Mouse (Mus musculus): ENCODE results near the gene R3hdm4. TPM values are rescaled to one million over a fixed set of nuclear protein-coding genes. Genes with fewer than 3 reads are reported as not detected.

R3hdm4 gene
- polyA plus RNA-seq, 1 experiment, result 425 TPM

DNA sequence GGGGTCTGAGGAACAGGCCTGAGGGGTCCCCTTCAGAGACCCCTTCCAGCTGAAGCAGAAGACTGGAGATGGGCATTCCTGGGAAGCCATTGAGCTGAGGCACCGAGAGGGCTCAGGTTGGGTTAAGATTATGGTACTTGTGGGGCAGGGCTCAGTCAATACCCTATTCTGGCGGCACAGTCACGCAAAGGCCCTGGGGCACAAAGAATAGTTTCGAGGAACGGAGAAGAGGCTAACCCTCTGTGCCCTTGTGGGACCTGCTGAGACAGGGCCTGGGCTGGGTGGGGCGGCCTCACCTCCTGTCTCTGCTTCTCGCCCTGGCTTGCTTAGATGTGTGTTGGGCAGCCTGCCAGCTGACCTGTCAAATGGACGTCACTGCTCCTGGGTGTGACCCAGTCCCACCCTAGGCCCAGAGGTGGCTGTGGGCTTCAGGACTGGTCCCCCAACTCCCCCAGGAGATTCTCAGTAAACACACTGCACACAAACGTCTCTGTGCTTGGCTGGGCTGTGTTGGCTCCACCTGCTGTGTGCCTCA lies 12.2 kb upstream of the R3hdm4 start:
- TF ChIP-seq CTCF (IDR thresholded peaks at IDR 0.05; ENCODE audit: extremely low read depth, insufficient read depth, low read length) (no peak), POLR2A (IDR thresholded peaks at IDR 0.05; ENCODE audit: extremely low read depth, insufficient read depth, low read length) (no peak)
- Histone ChIP-seq H3K27ac (ENCODE audit: insufficient read depth, low read length) (no peak overlapping the region), H3K4me3 (ENCODE audit: insufficient read depth, low read length) (no peak overlapping the region), H3K4me1 (ENCODE audit: control insufficient read depth, insufficient read depth, low read length) (peaks cover 3% of the 10 kb centered on the region; the same call in 1 of the 2 replicates)

DNA sequence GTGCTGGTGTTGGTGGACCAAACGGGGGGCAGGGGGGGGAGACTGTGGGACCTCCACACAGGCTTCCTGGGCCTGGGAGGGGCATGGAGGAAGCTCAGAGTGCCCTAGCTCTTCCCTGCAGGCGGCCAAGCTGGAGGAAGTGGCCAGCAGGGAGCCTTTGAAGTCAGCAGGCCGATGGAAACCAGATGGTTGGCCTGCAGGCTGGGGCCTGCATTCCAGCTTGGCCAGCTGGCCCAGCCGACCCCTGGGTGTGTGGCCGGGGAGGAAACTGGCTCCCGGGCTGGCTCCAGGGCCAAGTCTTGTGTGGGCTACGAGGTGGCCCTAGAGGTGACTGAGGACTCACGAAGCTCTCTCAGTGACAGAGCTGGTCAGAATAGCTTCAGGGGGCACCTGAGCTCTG lies 11.7 kb upstream of the R3hdm4 start:
- TF ChIP-seq POLR2A (IDR thresholded peaks at IDR 0.05; ENCODE audit: extremely low read depth, insufficient read depth, low read length) (no peak), CTCF (IDR thresholded peaks at IDR 0.05; ENCODE audit: extremely low read depth, insufficient read depth, low read length) (no peak)
- Histone ChIP-seq H3K4me1 (ENCODE audit: control insufficient read depth, insufficient read depth, low read length) (peaks cover 3% of the 10 kb centered on the region; the same call in 1 of the 2 replicates), H3K4me3 (ENCODE audit: insufficient read depth, low read length) (no peak overlapping the region), H3K27ac (ENCODE audit: insufficient read depth, low read length) (no peak overlapping the region)

DNA sequence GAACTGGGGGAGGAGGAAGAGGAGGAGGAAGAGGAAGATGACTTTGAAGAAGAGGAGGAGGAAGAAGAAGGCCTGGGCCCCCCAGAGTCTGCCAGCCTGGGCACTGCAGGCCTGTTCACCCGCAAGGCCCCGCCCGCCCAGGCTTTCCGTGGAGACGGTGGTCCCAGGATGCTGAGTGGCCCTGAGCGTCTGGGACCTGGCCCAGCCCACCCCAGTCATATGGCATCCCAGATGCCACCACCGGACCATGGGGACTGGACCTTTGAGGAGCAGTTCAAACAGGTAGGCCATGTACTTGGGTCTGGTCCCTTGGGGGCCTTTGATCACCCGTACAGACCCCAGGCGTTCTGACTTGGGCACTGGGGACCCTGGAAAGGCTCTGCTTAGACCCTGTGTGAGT lies 10.8 kb upstream of the R3hdm4 start:
- Histone ChIP-seq H3K4me1 (ENCODE audit: control insufficient read depth, insufficient read depth, low read length) (peaks cover 3% of the 10 kb centered on the region; the same call in 1 of the 2 replicates), H3K27ac (ENCODE audit: insufficient read depth, low read length) (no peak overlapping the region), H3K4me3 (ENCODE audit: insufficient read depth, low read length) (no peak overlapping the region)
- TF ChIP-seq POLR2A (IDR thresholded peaks at IDR 0.05; ENCODE audit: extremely low read depth, insufficient read depth, low read length) (no peak), CTCF (IDR thresholded peaks at IDR 0.05; ENCODE audit: extremely low read depth, insufficient read depth, low read length) (no peak)

DNA sequence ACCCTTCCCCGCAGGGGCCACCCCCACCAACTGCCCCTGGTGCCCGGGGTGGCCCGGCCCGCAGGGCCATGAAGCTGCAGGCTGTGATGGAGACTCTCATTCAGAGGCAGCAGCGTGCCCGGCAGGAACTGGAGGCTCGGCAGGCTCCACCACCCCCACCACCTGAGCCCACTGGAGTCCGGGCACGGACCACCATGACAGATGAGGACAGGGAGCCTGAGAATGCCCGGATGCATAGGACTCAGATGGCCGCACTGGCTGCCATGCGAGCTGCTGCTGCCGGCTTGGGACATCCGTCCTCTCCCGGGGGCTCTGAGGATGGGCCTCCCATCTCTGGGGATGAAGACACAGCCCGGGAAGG lies 9.8 kb upstream of the R3hdm4 start:
- Histone ChIP-seq H3K4me1 (ENCODE audit: control insufficient read depth, insufficient read depth, low read length) (no peaks in the 10 kb centered on the region), H3K4me3 (ENCODE audit: insufficient read depth, low read length) (no peak overlapping the region), H3K27ac (ENCODE audit: insufficient read depth, low read length) (no peak overlapping the region)
- TF ChIP-seq CTCF (IDR thresholded peaks at IDR 0.05; ENCODE audit: extremely low read depth, insufficient read depth, low read length), result no peak
- TF ChIP-seq POLR2A (IDR thresholded peaks at IDR 0.05; ENCODE audit: extremely low read depth, insufficient read depth, low read length), result no peak

DNA sequence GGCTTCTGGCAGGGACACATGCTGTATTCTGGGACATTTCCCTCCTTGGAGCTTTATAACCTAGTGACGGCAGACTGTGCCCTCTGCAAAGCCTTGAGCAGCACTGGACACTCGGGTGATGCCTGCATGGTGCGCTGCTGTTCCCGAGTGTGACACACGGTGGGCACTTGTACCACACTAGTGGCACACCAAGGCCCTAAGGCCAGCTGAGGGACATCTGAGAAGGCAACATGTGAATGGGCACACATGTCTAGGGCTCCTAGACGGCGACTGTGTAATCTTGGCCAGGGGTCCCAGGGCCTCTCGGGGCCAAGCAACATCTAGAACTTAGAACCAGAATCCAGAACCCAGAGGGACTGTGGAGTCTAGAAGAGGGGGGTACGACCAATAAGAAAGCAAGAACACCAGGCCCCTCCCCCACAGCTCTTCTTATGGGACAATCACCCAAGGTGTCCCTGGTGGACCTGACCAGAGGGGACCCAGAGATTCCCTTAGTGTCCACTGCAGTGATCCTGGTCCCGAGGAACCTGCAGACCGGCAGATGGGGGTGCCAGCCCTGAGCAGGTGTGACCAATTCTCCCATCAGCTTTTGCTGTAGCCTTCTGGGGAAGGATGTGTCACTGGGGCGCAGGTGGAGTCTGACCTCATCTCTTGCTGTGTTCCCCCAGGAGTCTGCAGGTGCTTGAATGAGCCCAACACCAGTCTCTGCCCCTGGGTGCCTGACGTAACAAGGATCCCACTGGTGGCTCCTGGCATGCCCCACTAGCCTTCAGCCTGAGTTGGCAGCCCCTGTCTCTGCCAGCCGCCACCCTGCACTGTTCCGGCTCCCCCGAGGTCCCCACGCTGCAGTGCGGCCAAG lies 9.2 kb upstream of the R3hdm4 start:
- Histone ChIP-seq H3K4me3 (ENCODE audit: insufficient read depth, low read length) (no peak overlapping the region), H3K4me1 (ENCODE audit: control insufficient read depth, insufficient read depth, low read length) (no peaks in the 10 kb centered on the region), H3K27ac (ENCODE audit: insufficient read depth, low read length) (no peak overlapping the region)
- TF ChIP-seq POLR2A (IDR thresholded peaks at IDR 0.05; ENCODE audit: extremely low read depth, insufficient read depth, low read length) (no peak), CTCF (IDR thresholded peaks at IDR 0.05; ENCODE audit: extremely low read depth, insufficient read depth, low read length) (no peak)

DNA sequence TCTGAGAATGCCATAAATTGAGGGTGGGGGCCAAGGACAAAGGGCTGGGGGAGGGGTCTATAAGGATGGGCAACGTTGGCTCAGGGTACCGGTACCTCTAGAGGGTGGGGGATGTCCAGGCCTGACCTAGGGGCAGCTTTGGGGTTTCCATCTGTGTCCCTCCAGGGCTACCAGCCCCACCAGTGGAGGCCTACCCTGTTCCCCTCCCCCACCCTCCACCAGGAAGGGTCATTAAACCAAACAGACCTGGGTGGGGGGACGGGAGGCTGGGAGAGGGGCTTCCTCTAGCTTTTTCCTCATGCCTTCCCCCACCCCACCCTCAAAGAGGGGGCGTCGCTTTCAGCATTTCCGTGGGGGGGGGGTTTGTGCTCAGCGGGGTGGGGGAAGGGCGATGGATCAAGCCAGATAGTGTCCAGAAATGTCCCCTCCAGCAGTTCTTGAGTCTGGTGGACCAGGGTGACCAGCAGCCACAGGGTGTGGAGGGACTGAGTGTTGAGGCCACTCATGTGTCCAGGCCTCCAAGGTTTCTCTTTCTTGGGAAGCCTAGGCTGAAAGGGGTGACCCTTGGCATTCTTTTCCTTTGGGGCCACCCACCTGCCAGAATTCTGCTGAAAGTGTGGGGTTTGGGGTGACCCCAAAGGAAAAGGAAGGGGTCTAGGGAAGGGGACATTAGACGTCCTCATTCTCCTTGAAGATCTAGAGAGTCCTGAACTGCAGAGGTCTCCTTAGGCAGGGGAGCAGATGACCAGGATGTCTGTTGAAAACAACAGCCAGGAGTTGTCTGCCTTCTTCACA lies 8.1 kb upstream of the R3hdm4 start:
- no peak overlapping the region for H3K27ac ChIP-seq (ENCODE audit: insufficient read depth, low read length)
- TF ChIP-seq CTCF (IDR thresholded peaks at IDR 0.05; ENCODE audit: extremely low read depth, insufficient read depth, low read length) (no peak), POLR2A (IDR thresholded peaks at IDR 0.05; ENCODE audit: extremely low read depth, insufficient read depth, low read length) (no peak)
- peak overlapping the region; percentile 80; the same call in 1 of the 2 replicates for H3K4me3 ChIP-seq (ENCODE audit: insufficient read depth, low read length)
- H3K4me1 ChIP-seq (ENCODE audit: control insufficient read depth, insufficient read depth, low read length), result no peaks in the 10 kb centered on the region

DNA sequence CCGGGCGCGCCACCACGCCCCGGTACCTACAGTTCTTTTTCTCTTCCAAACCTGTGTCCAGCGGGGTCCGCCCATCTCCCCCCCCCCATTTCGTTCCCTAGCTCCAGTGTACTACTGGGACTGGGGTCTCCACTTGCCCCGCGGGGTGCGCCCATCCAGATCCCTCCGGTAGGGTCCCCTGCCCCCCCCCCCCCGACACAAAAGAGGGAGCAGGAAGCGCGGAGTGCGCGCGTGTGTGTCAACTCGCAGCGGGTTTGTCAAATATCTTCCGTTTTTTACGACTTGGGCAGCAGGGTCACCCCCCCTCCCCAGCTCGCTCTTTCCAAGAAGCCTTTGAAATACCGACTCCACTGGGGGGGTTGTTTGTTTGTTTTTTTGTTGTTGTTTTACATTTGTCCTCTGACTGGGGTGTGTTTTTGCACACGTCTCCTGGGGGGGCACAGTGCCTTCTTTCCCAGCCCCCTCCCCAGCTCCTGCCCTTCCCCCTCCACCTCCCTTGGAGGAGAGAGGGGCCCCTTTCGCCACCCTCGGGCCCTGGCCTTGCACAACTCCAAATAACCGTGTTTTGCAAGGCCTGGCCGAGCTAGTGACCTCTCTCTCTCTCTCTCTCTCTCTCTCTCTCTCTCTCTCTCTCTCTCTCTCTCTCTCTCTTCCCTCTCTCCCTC lies 7.2 kb upstream of the R3hdm4 start:
- 0 out of 2 replicates have a peak overlapping the region, but pooled peaks have one; percentile 25 for H3K27ac ChIP-seq (ENCODE audit: insufficient read depth, low read length)
- TF ChIP-seq CTCF (IDR thresholded peaks at IDR 0.05; ENCODE audit: extremely low read depth, insufficient read depth, low read length) (no peak), POLR2A (IDR thresholded peaks at IDR 0.05; ENCODE audit: extremely low read depth, insufficient read depth, low read length) (no peak)
- no peaks in the 10 kb centered on the region for H3K4me1 ChIP-seq (ENCODE audit: control insufficient read depth, insufficient read depth, low read length)
- peak overlapping the region; percentile 80 for H3K4me3 ChIP-seq (ENCODE audit: insufficient read depth, low read length)

DNA sequence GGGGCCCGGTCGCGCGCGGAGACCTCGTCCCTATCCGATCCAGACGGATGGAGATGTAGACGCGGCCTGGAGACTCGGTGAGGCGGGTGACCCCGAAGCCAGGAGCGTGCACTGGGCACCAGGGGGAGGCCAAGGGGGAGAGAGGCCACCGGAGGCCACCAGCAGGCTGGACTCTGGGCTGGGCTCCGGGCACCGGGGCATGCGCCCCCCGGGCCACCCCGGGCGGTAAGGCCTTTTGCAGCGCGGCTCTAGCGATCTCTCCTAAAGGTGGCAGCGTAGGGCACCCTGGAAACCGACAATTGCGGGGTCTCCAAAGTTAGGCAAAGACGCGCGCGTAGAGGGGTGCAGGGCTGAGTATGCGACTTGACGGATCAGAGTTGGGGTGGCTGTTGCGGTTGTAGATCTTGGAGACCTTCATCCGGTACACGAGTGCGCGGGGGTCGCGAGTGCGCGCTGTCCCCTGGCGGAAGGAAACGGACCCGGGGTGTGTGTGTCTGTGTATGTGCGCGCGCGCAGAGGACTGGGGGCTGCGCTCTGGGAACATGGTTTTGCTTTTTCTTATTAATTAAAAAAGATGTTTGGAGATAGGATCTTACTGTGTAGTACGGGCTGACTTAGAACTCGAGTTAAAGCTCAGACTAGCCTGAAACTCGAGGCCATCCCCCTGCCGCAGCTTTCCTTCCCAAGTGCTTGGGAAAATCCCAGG lies 6.5 kb upstream of the R3hdm4 start:
- no peaks in the 10 kb centered on the region for H3K4me1 ChIP-seq (ENCODE audit: control insufficient read depth, insufficient read depth, low read length)
- peak overlapping the region; percentile 80 for H3K4me3 ChIP-seq (ENCODE audit: insufficient read depth, low read length)
- H3K27ac ChIP-seq (ENCODE audit: insufficient read depth, low read length), result peak overlapping the region; percentile 25
- TF ChIP-seq CTCF (IDR thresholded peaks at IDR 0.05; ENCODE audit: extremely low read depth, insufficient read depth, low read length) (no peak), POLR2A (IDR thresholded peaks at IDR 0.05; ENCODE audit: extremely low read depth, insufficient read depth, low read length) (no peak)

Measured in cortical plate, adult 2 months (tissue).